Mouse (Mus musculus): ENCODE results near the gene Il1f5.
A peak's percentile ranks its signal among the peaks of the same experiment; 100 is the strongest.

Gene Il1f5

DNA sequence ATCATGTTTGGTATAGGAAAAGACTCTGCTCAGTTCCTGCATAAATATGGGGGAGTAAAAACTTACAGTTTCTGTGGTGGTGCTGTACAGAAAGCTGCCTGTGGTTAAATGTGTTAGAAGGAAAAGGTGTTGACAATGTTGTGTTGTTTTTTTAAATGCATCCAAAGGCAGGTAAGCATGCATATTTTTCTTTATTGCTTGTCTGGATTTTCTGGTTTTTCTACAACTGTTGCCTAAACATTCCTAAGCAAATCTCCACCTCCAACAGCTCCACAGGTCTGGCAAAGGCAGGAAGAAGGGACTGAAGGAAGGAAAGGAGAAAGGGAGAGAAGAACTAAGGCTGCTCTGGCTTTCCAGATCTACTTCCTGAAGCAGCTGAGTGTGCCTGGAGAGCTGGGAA is at the start of gene Il1f5:
Gene Il1f5, plus strand, starts transcription at position 301 of the 400 bp plus-strand sequence.
- no peak for DNase-seq

DNA sequence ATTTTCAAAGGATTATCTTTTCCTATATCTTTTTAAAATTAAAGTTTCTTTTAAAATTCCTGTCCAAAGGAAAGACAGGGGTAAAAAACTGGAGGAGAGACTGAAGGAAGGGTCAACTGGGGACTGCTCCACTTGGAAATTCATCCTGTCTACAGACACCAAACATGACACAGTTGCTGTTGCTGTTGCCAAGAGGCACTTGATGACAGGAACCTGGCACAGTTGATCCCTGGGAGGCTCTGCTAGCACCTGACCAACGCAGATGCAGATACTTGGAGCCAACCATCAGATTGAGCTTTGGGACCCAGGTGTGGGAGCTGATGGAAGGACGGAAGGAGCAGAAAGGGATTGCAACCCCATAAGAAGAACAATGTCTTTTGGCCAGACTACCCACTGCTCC is 49.6 kb upstream of the Il1f5 start:
- DNase-seq = no peak

DNA sequence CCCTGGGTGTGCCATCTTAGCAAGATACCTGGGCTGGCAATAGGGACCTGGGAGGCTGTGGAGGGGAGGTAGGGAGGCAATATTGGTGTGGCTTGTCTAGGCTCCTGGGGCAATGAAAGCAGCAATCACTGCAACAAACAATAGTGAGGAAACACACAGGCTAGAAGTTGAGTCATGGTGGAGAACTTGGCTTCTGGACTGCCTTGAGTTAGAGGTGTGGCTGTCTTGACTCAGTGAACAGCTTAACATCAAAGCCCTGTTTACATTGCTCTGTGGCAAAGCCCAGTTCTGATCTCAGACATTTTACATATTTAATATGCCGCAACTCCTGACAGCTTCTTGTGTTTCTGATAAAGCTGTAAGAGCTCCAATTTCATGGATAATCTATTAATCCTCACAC is 9.3 kb upstream of the Il1f5 start:
- no peak for DNase-seq

DNA sequence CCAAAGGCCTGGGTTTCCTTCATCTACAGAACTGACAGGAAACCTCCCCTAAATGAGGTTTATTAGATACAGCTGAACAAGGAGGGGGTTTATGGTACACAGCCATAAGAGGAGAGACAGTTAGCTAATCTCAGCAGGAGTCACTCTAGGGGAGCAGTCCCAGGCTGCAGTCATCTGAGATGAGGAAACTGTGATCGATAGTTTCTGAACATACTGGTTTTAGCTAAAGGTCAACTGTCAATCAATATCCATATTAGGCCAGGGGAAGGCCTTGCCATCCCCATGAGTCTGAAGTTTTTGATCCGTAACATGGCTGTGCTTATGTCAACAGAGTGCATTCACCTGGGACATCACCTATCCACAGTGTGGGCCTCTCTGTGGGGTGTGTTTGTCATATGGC is 3.1 kb upstream of the Il1f5 start:
- DNase-seq = no peak

DNA sequence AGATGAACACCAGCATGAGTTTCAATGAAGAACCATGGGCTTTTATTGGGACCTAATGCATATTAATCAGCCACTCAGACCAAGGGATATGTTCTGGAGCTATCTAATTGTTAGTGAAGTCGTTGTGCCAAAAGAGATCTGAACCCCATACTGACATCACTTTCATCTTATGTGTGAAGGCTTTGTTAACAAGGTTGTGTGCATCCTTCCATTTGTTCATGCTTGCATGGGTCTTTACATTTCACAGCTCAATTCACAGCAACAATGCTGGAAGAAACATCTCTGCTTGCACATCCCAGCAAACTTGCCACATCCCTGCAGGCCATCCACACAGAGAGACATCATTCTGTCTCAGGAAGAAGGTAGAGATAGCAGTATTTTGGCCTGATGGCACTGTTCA is 1.6 kb upstream of the Il1f5 start:
- DNase-seq = no peak

DNA sequence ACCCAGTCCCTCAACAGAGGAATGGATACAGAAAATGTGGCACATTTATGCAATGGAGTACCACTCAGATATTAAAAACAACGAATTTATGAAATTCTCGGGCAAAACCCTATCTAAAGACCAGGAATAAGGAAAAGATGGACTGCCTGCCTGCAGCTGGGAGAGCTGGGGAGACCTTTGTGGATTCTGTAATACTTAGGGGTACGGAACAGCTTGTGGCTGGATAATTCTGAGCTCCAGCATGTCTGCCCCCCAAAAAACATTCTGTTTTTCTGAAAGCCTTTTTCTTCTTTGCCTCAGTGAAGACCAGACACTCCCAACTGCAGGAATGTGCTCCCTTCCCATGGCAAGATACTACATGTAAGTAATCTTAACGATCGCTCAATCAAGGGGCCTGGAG is 14.1 kb downstream of the Il1f5 start, which contains the start of gene Il1f10:
Gene Il1f10, plus strand, starts transcription at position 301 of the 400 bp plus-strand sequence.
- no peak for DNase-seq

DNA sequence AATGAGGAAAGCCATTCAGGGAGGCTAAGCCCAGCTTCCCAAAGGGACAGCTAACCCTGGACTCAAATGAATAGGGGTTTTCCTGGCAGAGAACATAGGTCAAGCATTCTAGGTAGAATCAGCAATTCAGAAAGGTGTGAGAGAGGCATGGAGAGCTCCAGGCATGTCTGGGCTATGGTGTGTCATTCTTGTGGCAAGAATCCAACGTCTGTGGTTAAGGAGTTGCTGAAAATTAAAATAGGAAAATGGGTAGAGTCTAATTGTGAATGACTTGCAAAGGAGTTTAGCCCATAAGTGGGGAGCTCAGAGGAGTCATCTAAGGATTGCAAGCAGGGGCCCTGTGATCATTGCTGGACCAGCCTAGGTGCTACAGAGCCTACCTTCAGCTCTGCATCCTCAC is 17.9 kb downstream of the Il1f5 start:
- no peak for DNase-seq

DNA sequence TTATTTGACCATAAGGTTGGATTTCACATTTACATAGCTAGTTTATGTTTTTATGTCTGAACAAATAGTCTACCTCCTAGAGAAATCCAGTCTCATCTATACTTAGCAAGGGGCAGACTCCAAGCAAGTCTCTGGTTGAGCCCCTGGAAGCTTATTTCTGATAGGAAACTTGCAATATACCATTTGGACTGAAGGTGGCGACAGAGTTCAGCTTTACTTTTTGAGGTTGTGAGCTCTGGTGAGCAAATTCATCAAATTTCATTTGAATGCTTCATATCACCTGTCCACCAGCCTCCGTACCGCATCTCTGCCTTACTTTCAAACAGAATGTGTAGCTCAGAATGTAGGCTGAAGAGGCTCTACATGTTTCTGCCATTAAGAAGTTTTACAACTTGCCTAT is 20.1 kb downstream of the Il1f5 start:
- DNase-seq = peak; percentile 21

DNA sequence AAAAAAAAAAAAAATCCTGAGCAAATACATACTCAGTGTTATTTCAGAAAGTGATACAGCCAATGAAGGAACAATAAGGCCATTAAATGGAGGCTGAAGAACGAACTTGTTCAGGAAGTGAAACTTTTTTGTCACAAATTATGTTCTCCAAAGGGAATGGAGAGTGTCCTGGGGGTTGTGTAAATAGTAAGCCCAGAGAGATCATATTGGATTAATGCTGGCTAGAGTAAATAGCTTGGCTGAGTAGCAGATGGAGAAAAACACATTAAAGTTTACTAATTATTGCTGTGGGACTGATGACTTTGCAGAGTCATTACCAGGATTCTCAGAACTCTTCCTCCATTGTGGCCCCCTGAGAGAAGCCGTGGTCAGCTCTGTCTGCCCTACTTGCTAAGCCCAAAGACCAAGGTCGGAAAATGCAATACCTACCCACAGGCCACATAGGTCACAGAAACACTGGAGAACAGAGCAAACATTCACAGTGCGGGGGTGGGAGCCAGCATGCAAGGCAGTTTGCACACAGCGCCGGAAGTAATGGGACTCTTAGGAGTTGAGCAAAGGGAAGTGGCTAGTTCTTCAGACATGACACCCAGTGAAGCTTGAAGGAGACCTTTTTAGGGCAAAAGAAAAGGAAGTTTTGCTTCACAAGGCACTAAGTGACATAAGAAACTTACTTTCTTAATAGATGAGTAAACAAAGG is 34.7 kb downstream of the Il1f5 start:
- DNase-seq = no peak

DNA sequence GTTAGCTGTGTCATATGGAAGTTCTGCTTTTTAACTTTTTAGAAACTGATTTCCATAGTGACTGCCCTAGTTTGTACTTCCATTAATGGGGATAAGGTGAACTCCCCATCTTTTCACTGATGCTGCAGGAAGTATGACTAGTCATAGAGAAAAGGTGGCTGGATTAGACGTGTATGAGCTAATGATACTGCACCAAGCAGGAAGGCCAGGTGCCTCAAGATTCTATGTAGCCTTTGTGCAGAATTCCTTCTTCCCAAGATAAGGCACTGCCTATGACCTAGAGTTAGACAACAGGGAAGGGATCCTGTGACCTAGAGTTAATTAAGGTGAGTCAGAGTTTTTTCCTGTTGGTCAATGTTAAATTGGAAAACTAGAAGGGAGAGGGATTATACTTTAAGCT is 40.2 kb downstream of the Il1f5 start:
- DNase-seq = no peak

DNA sequence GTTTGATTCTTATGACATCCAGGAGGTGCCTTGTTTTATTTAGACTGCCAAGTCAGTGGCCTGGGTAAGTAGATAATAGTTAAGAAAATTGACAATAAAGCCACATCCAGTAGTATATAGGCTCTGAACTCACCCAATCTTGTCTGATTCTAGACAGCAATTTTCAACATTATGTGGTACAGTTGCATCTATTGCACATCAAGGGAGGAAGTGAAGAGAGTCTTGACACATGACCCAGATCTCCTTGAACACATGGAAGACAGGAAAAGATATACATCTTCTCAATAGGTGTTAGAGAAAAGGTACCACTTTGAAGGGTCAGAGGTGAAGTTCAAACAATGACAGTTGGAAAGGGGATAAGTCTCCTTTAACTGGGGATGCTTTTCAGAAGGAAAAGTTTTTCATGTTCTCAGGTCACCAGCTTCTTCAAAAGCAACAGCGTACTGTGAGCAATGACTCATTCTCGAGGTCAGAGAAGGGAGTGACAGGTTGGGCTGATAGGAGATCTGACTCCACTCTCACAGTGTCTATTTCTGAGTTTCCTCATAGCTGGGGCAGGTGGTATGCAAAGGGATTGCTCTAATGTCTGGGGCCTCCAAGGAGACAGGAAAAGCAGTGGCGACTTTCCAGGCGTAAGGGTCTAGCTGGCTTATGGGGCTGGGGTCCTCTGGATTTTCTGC is 41.3 kb downstream of the Il1f5 start:
- no peak for DNase-seq

All from cerebellum, adult 8-10 months (tissue).